Mouse (Mus musculus): ENCODE results near the gene Dpm3.

DNA sequence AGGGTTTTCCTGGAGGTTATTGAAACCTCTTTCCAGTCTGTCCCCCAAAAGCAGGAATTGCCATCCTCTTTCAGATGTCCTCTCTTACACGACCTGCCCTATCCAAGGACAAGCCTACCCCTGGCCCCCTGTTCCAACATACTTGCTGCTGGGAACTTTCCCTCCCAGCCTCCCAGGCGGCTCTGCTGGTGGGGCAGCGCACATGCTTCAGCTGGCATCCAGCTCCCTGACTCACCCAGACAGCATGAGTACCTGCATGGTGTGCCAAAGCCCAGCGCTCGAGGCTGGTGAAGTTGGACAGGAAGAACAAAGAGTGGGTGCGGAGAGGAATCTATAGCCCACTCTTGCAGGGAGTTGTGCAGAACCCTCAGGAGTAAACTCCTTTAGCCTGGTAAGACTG is 11.7 kb downstream of the Dpm3 start:
- TF ChIP-seq POLR2A (IDR thresholded peaks at IDR 0.05; ENCODE audit: borderline replicate concordance, control insufficient read depth, low read depth, low read length), result no peak
- no peak for TF ChIP-seq CTCF (IDR thresholded peaks at IDR 0.05; ENCODE audit: control insufficient read depth, insufficient read depth, low read length)

Data from bone marrow, adult 2 months (tissue).